Mouse (Mus musculus): ENCODE measurements around the gene Btbd16. TPM values are rescaled to one million over a fixed set of nuclear protein-coding genes. Genes with fewer than 3 reads are reported as not detected.

Btbd16 gene
- polyA plus RNA-seq, 1 experiment from 2014 or later: 0.04 TPM

Other genes with a start within 250 kb of the Btbd16 start
- gene Nsmce4a, start 201.0 kb upstream of the Btbd16 start, polyA plus RNA-seq (2015; fragmentation: Nextera tagmentation; extraction: Ambion mirVana): 111 and 125 TPM in 2 replicates
- 29.2 and 31.3 TPM in 2 replicates for gene Tacc2, start 196.6 kb upstream of the Btbd16 start, polyA plus RNA-seq (2015; fragmentation: Nextera tagmentation; extraction: Ambion mirVana)
- 51.7 and 55.0 TPM in 2 replicates for gene Plekha1, start 91.7 kb downstream of the Btbd16 start, polyA plus RNA-seq (2015; fragmentation: Nextera tagmentation; extraction: Ambion mirVana)
- 317 and 324 TPM in 2 replicates for gene Htra1, start 162.0 kb downstream of the Btbd16 start, polyA plus RNA-seq (2015; fragmentation: Nextera tagmentation; extraction: Ambion mirVana)